Mouse (Mus musculus): ENCODE measurements around the gene Wdr60. TPM values are rescaled to one million over a fixed set of nuclear protein-coding genes. Genes with fewer than 3 reads are reported as not detected.

Wdr60 gene
- polyA plus RNA-seq, 1 experiment from 2014 or later = 18.7 TPM

DNA sequence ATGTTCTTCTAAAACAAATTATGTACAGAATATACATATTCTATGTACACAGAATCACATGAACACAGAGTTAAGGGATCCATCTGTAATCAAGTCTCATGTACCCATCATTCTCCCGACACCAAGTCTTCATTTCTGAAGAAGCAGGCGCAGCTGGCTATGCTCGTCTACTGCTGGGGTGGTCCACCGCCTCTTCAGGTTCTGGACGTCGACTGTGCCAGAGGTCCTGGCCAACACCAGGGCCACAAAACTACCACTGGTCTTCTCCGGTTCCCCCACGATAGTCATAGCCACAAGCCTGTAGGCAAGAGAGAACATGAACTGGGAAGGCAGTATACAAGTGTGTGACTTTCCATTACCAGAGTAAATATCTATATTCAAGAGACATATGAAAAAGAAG, 55.3 kb downstream of the Wdr60 start:
- Histone ChIP-seq H3K4me2 (ENCODE audit: low read depth, low read length) (no peak overlapping the region), H3K9me3 (ENCODE audit: control insufficient read depth, low read length) (no peaks in the 10 kb centered on the region), H3K36me3 (ENCODE audit: control insufficient read depth, insufficient read depth, low read length) (peaks cover 7% of the 10 kb centered on the region), H3K9ac (ENCODE audit: low read length) (no peak overlapping the region), H3K27ac (ENCODE audit: low read length) (no peak overlapping the region), H3K4me3 (ENCODE audit: low read length) (no peak overlapping the region), H3K27me3 (ENCODE audit: control insufficient read depth, insufficient read depth, low read depth, low read length) (no peaks in the 10 kb centered on the region), H3K4me1 (replicated peaks; ENCODE audit: control insufficient read depth, insufficient read depth, low read length) (no peaks in the 10 kb centered on the region)
- no peak for ATAC-seq (ENCODE audit: low read depth)
- 76% methylated on average over 8 of the region's 8 CpGs for WGBS

DNA sequence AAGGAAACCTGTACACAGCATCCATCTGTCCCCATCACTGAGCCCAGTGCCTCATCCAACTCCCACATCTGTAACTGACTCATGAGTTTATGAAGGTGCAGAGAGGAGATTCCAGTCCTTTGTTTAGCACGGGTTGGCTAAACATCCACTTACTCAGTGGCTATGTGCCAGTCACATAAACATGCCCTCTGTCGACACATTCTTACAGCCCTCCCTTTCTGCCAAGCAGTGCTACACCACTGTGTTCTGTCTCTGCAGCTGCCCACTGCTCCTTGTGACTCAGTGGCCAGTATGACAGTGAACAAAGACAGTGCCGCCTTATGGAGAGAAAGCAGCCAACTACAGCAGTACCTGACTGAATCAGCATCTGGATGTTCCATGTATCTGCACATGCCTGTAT, 57.1 kb downstream of the Wdr60 start:
- Histone ChIP-seq H3K4me2 (ENCODE audit: low read depth, low read length) (no peak overlapping the region), H3K36me3 (ENCODE audit: control insufficient read depth, insufficient read depth, low read length) (peaks cover 3% of the 10 kb centered on the region; the same call in 1 of the 2 replicates), H3K9me3 (ENCODE audit: control insufficient read depth, low read length) (no peaks in the 10 kb centered on the region), H3K9ac (ENCODE audit: low read length) (no peak overlapping the region), H3K27me3 (ENCODE audit: control insufficient read depth, insufficient read depth, low read depth, low read length) (no peaks in the 10 kb centered on the region), H3K4me3 (ENCODE audit: low read length) (no peak overlapping the region), H3K27ac (ENCODE audit: low read length) (no peak overlapping the region), H3K4me1 (replicated peaks; ENCODE audit: control insufficient read depth, insufficient read depth, low read length) (no peaks in the 10 kb centered on the region)
- ATAC-seq (ENCODE audit: low read depth) = peak; percentile 59
- 42% methylated on average over 3 of the region's 3 CpGs for WGBS

DNA sequence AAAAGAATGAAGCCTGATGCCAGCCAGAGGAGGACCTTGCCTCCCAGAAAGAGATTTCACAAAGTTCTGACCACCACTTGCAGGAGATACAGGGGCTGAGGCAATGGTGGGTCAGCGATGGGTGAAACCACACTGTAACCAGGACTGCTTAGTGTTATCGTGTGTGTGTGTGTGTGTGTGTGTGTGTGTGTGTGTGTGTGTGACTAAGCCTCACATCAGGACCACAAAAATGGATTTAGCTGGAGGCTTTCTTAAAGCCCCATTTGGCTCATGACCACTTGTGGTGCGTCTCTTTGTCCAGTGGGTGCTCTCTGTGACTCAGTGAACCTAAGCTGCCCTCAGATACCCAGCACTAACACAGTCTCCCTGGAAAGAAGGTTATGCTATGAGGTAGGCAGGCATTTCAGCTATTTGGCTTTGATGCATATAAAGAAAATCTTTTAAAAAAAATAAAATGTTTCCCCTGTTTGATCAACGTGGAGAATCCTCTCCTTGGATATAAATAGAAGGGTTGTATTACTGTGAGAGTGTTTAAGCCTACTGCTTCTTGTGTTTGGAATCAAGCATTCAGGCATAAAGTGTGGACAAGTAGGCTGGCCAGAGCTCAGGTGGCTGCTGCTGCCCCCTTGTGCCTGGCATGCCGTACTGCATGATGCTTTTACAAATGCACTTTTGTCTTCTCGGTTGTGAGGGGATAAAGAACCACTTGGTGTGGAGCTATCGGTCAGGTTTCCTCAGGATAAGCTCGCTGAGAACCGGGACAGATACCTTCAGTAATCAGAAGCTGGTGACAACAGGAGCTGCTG, 60.4 kb downstream of the Wdr60 start:
- Histone ChIP-seq H3K4me3 (ENCODE audit: low read length) (no peak overlapping the region), H3K27ac (ENCODE audit: low read length) (no peak overlapping the region), H3K4me2 (ENCODE audit: low read depth, low read length) (no peak overlapping the region), H3K27me3 (ENCODE audit: control insufficient read depth, insufficient read depth, low read depth, low read length) (no peaks in the 10 kb centered on the region), H3K9me3 (ENCODE audit: control insufficient read depth, low read length) (no peaks in the 10 kb centered on the region), H3K36me3 (ENCODE audit: control insufficient read depth, insufficient read depth, low read length) (no peaks in the 10 kb centered on the region), H3K9ac (ENCODE audit: low read length) (no peak overlapping the region), H3K4me1 (replicated peaks; ENCODE audit: control insufficient read depth, insufficient read depth, low read length) (no peaks in the 10 kb centered on the region)
- 33% methylated on average over 9 of the region's 9 CpGs for WGBS
- ATAC-seq (ENCODE audit: low read depth) = peak; percentile 56; the same call in 1 of the 2 replicates

DNA sequence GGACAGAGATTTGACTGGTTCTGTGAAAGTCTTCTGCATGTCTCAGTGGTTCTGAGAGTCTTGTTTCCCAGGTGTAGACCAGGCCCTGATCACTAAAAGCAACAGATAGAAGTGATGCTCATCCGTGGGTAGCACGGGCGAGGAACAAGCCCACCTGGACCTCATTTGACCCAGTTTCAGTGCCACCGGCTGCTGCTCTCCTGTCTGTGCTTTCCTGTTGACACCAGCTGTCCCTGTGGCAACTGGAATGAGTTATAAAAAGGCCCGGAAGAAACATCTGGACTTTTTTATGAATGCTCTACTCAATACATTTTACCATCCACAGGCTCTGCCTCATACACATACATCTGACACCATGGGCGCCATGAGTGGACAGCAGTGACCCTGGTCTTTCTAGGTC, 64.0 kb downstream of the Wdr60 start:
- no peak overlapping the region for H3K4me2 ChIP-seq (ENCODE audit: low read depth, low read length)
- ATAC-seq (ENCODE audit: low read depth) = no peak
- no peak overlapping the region for H3K9ac ChIP-seq (ENCODE audit: low read length)
- H3K4me1 ChIP-seq (replicated peaks; ENCODE audit: control insufficient read depth, insufficient read depth, low read length) = 0 out of 2 replicates have a peak, but pooled peaks cover 2% of the 10 kb centered on the region
- no peaks in the 10 kb centered on the region for H3K9me3 ChIP-seq (ENCODE audit: control insufficient read depth, low read length)
- H3K27me3 ChIP-seq (ENCODE audit: control insufficient read depth, insufficient read depth, low read depth, low read length) = no peaks in the 10 kb centered on the region
- H3K36me3 ChIP-seq (ENCODE audit: control insufficient read depth, insufficient read depth, low read length) = no peaks in the 10 kb centered on the region
- H3K4me3 ChIP-seq (ENCODE audit: low read length) = no peak overlapping the region
- WGBS = 83% methylated on average over 6 of the region's 6 CpGs
- H3K27ac ChIP-seq (ENCODE audit: low read length) = no peak overlapping the region

DNA sequence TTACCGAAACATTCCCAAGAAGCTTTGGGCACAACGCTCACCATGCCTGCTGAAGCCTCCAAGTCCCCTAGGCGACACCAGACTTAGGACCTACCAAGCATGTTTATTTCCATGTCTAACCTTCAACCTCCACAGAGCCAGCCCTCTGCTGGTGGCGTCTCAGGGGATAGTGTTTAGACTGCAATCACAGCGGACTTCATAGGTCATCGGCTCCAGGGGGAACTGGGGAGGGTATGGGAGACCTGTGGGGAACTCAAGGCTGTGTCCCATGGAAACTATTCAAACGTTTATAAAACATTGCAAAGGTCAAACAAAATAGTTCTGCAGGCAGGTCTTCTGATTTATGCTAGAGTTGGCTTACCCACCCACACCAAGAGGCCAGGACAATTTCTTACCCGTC, 66.6 kb downstream of the Wdr60 start:
- no peaks in the 10 kb centered on the region for H3K9me3 ChIP-seq (ENCODE audit: control insufficient read depth, low read length)
- H3K27me3 ChIP-seq (ENCODE audit: control insufficient read depth, insufficient read depth, low read depth, low read length) = no peaks in the 10 kb centered on the region
- H3K4me2 ChIP-seq (ENCODE audit: low read depth, low read length) = no peak overlapping the region
- WGBS = 57% methylated on average over 8 of the region's 8 CpGs
- no peak overlapping the region for H3K9ac ChIP-seq (ENCODE audit: low read length)
- 0 out of 2 replicates have a peak, but pooled peaks cover 2% of the 10 kb centered on the region for H3K4me1 ChIP-seq (replicated peaks; ENCODE audit: control insufficient read depth, insufficient read depth, low read length)
- H3K27ac ChIP-seq (ENCODE audit: low read length) = no peak overlapping the region
- no peak for ATAC-seq (ENCODE audit: low read depth)
- H3K4me3 ChIP-seq (ENCODE audit: low read length) = no peak overlapping the region
- no peaks in the 10 kb centered on the region for H3K36me3 ChIP-seq (ENCODE audit: control insufficient read depth, insufficient read depth, low read length)

DNA sequence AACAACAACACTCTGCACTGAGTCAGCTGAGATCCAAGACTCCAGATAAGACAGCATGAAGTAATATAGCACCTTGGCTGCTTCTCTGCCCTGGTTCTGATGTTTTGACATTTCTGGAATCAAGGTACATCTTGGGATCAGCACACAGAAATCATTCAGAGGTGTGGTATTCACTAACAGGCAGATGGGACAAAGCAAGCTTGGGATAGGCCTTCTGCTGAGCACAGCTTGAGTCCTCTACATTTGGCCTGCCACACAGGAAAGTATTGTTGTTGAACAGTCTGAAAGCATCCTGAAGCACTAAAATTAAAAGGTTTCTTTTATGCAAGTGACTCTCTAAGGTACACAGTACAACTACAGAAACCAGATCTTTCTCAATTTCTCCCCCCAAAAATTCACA, 68.2 kb downstream of the Wdr60 start:
- no peak for ATAC-seq (ENCODE audit: low read depth)
- no peaks in the 10 kb centered on the region for H3K36me3 ChIP-seq (ENCODE audit: control insufficient read depth, insufficient read depth, low read length)

DNA sequence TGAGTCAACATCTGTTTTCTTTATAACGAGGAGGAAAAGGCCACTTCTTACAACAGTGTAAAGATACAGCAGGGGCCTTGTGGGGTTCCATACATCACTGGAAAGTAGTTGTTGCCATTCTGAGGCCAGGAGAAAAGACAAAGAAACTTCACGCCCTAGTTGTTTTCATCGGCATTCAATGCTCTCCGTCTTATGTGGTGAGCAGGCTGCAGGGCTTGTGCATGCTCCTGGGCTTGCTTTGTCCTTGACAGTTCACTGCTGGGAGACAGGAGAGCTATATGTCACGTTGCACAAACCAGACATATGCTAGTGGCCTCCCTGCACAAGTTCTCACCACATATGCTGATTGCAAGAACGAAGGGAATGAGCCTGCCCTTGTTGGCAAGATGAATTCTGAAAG, 68.9 kb downstream of the Wdr60 start:
- H3K4me3 ChIP-seq (ENCODE audit: low read length) = no peak overlapping the region
- ATAC-seq (ENCODE audit: low read depth) = no peak
- no peaks in the 10 kb centered on the region for H3K27me3 ChIP-seq (ENCODE audit: control insufficient read depth, insufficient read depth, low read depth, low read length)
- H3K9ac ChIP-seq (ENCODE audit: low read length) = no peak overlapping the region
- 55% methylated on average over 6 of the region's 6 CpGs for WGBS
- no peaks in the 10 kb centered on the region for H3K9me3 ChIP-seq (ENCODE audit: control insufficient read depth, low read length)
- no peak overlapping the region for H3K4me2 ChIP-seq (ENCODE audit: low read depth, low read length)
- no peak overlapping the region for H3K27ac ChIP-seq (ENCODE audit: low read length)
- H3K4me1 ChIP-seq (replicated peaks; ENCODE audit: control insufficient read depth, insufficient read depth, low read length) = 0 out of 2 replicates have a peak, but pooled peaks cover 2% of the 10 kb centered on the region
- no peaks in the 10 kb centered on the region for H3K36me3 ChIP-seq (ENCODE audit: control insufficient read depth, insufficient read depth, low read length)

More for the DNA sequence above, 68.2 kb downstream of the Wdr60 start:
- H3K4me2 ChIP-seq (ENCODE audit: low read depth, low read length) = no peak overlapping the region
- H3K9me3 ChIP-seq (ENCODE audit: control insufficient read depth, low read length) = no peaks in the 10 kb centered on the region
- 0 out of 2 replicates have a peak, but pooled peaks cover 2% of the 10 kb centered on the region for H3K4me1 ChIP-seq (replicated peaks; ENCODE audit: control insufficient read depth, insufficient read depth, low read length)
- no peaks in the 10 kb centered on the region for H3K27me3 ChIP-seq (ENCODE audit: control insufficient read depth, insufficient read depth, low read depth, low read length)
- no peak overlapping the region for H3K9ac ChIP-seq (ENCODE audit: low read length)
- H3K27ac ChIP-seq (ENCODE audit: low read length) = no peak overlapping the region
- no peak overlapping the region for H3K4me3 ChIP-seq (ENCODE audit: low read length)

DNA sequence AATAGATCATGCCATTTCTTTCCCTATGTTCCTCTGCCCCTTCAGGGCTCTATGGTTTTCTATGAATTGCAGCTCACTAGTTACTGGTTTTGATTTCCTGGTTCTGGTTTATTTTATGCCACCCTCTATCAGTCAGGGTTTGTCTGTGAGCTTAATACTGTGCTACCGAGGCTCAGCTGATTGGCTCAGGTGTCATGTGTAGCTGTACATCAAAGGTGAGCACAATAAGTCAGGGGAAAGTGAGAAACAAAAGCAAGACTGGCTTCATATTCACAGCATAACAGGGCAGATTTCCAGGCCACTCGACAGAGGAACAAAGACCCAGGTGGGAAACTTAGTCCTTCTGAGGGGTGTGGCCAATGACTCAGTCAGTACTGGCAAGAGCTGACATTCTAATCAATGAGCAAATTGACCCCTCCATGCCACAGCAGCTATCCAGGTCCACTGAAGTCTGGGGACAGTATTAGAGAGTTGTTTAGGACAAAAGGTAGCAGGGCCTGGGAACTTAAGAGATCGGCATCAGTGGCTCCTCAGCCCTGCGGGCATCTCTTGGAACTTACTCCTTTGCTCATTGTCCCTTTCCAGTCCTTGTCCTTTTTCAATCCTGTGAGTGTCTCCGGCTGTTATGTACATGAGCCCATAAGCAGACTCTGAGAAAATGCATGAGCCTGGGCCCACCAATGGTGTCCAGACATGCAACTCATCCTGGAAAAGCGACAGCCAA, 79.4 kb downstream of the Wdr60 start:
- no peak overlapping the region for H3K4me2 ChIP-seq (ENCODE audit: low read depth, low read length)
- H3K27me3 ChIP-seq (ENCODE audit: control insufficient read depth, insufficient read depth, low read depth, low read length) = no peaks in the 10 kb centered on the region

DNA sequence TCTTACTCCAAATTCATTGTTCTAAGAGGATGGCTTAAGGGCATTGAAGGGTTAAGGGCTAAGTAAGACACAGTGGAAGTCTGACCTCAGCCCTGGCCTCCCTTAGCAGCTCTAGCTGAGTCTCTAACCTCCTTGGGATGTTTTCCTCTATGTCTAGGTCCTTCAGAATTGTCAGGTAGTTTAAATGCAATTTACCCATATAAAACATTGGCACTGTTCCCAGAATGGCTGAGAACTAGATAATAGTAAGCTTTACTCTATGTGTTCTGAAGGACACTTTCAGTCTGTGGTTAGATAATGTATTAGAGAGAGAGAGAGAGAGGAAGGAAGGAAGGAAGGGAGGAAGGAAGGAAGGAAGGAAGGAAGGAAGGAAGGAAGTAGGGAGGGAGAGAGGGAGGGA, 80.4 kb downstream of the Wdr60 start:
- H3K27ac ChIP-seq (ENCODE audit: low read length) = no peak overlapping the region
- no peak overlapping the region for H3K4me2 ChIP-seq (ENCODE audit: low read depth, low read length)
- ATAC-seq (ENCODE audit: low read depth) = no peak
- no peaks in the 10 kb centered on the region for H3K27me3 ChIP-seq (ENCODE audit: control insufficient read depth, insufficient read depth, low read depth, low read length)
- no peaks in the 10 kb centered on the region for H3K9me3 ChIP-seq (ENCODE audit: control insufficient read depth, low read length)
- no peaks in the 10 kb centered on the region for H3K36me3 ChIP-seq (ENCODE audit: control insufficient read depth, insufficient read depth, low read length)
- H3K4me3 ChIP-seq (ENCODE audit: low read length) = no peak overlapping the region
- no peak overlapping the region for H3K9ac ChIP-seq (ENCODE audit: low read length)
- no peaks in the 10 kb centered on the region for H3K4me1 ChIP-seq (replicated peaks; ENCODE audit: control insufficient read depth, insufficient read depth, low read length)

More for the DNA sequence above, 79.4 kb downstream of the Wdr60 start:
- H3K27ac ChIP-seq (ENCODE audit: low read length) = no peak overlapping the region
- WGBS = 76% methylated on average over 6 of the region's 6 CpGs
- ATAC-seq (ENCODE audit: low read depth) = no peak
- H3K9ac ChIP-seq (ENCODE audit: low read length) = no peak overlapping the region
- no peak overlapping the region for H3K4me3 ChIP-seq (ENCODE audit: low read length)
- H3K9me3 ChIP-seq (ENCODE audit: control insufficient read depth, low read length) = no peaks in the 10 kb centered on the region
- no peaks in the 10 kb centered on the region for H3K4me1 ChIP-seq (replicated peaks; ENCODE audit: control insufficient read depth, insufficient read depth, low read length)
- H3K36me3 ChIP-seq (ENCODE audit: control insufficient read depth, insufficient read depth, low read length) = no peaks in the 10 kb centered on the region

Measured in lung, embryonic 16.5 days (tissue).